Mouse (Mus musculus) lung, postnatal 0 days (tissue): ENCODE data around the gene Sds.

Source experiments
- CTCF ChIP-seq: IDR thresholded peaks from 2 replicates; pipeline ENCODE4 v1.5.1; 2016; ENCODE audit warnings: antibody characterized with exemption, mild to moderate bottlenecking
- EP300 ChIP-seq: IDR thresholded peaks from 2 replicates; pipeline ENCODE4 v1.6.1; 2016; ENCODE audit warnings: antibody characterized with exemption, mild to moderate bottlenecking, control low read depth

GRCm38 (mm10) chr5:120510982-120511642, 34.8 kb downstream of the Sds start, which contains the start of gene Slc8b1:
- TF ChIP-seq CTCF (no peak), EP300 (no peak)
